Mouse (Mus musculus): ENCODE measurements around the gene Insr. TPM values are rescaled to one million over a fixed set of nuclear protein-coding genes. Genes with fewer than 3 reads are reported as not detected.

The Insr gene
- polyA plus RNA-seq, 1 experiment from 2014 or later = 13.8 TPM

DNA sequence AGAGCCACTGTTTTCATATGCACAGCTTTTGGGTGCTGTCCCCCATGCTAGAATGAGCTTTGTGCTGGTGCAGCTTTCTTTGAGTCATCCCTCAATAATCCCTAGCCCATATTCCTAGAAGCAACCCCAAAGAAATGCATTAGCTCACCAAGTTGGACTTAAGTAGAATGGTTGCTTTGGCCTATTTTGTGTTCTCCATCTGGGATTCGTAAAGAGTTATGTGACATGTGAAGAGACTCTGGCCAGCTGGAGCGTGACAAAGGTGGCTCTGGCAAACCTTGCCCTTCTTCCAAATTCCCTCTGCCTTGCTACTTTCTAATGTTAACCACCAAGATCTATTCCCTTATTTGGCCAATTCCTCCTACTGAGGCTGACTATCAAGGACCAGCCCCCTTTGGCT is 22.7 kb upstream of the Insr start:
- no peak for ATAC-seq
- in situ Hi-C loops (cut with MboI; ENCODE audit: low pct_unique_long_range_greater_than_20kb) = no loop called here
- no peak for TF ChIP-seq CTCF (IDR thresholded peaks at IDR 0.05)
- ChIA-PET POLR2A (no interaction called here), CTCF (no interaction called here)
- peaks cover 9% of the 10 kb centered on the region for H3K27me3 ChIP-seq
- DNase-seq (ENCODE audit: low read depth, low spot score) = no peak

DNA sequence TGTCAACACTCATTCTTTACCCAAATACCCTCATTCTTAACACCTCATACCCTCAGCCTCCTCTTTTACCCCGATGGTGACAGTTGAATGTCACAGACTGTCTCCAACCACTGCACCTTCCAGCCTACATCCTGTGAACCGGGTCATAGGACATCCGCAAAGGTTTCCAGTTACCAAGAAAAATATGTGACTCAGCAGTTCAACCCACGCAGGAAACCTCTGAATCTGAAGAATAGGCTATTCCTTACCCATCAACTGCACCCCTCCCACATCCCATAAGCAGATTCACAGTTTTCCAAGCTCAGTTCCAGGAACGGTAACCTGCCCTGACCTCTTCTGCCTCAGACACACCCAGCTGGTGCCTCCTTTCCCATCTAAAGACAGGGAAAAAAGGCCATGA is 19.9 kb upstream of the Insr start:
- ATAC-seq (no peak), DNase-seq (ENCODE audit: low read depth, low spot score) (no peak)
- in situ Hi-C loops (cut with MboI; ENCODE audit: low pct_unique_long_range_greater_than_20kb) = no loop called here
- ChIA-PET POLR2A (no interaction called here), CTCF (no interaction called here)
- peaks cover 19% of the 10 kb centered on the region for H3K27me3 ChIP-seq
- TF ChIP-seq CTCF (IDR thresholded peaks at IDR 0.05) = no peak

DNA sequence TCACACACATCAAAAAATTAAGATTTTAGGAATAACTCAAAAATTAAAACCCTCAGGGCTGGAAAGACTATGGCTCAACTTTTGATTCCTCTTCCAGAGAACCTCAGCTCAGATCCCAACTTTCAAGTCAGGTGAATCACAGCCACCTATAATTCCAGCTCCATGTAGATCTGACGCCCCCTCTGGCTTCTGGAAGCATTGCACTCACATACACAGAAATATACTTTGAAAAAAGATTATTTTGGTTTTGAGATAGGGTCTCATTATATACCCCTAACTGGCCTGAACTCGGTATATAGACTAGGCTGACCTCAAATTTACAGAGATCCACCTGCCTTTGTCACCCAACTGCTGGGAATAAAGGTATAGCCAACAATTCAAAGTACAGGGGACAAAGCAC is 6.4 kb upstream of the Insr start:
- TF ChIP-seq CTCF (IDR thresholded peaks at IDR 0.05) = peak; percentile 46
- in situ Hi-C loops (cut with MboI; ENCODE audit: low pct_unique_long_range_greater_than_20kb) = no loop called here
- DNase-seq (ENCODE audit: low read depth, low spot score) (no peak), ATAC-seq (no peak)
- CTCF ChIA-PET = interaction anchor here (1.3 kb wide), 1 partner anchor 106 kb away, joined by 4 read pairs; no protein-coding TSS in a partner anchor
- peaks cover 14% of the 10 kb centered on the region for H3K27me3 ChIP-seq
- POLR2A ChIA-PET = no interaction called here

DNA sequence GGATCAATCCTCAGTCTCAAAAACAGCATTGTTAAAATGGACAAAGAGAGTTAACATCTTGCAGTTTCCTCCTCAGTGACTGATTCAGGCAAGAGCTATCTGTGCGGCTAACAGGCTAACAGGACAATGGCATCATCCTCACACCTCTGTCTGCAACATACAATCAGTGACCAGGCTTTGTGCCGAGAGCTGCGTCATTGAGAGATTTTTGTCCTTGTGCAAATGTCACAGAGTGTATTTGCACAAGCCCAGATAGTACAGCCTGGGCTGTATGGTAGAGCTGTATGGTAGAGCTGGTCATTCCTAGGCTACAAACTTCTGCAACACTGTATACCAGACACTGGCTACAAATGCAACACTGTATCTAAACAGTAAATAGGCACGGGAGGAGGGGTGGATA is 5.2 kb upstream of the Insr start:
- ATAC-seq = no peak
- TF ChIP-seq CTCF (IDR thresholded peaks at IDR 0.05) = no peak
- ChIA-PET POLR2A (interaction anchor here (0.6 kb wide), 1 partner anchor 30 kb away, joined by 3 read pairs; no protein-coding TSS in a partner anchor), CTCF (interaction anchor here (1.1 to 1.3 kb wide), 2 partner anchors 16 to 105 kb away, joined by 3 to 4 read pairs; no protein-coding TSS in a partner anchor)
- peaks cover 14% of the 10 kb centered on the region for H3K27me3 ChIP-seq
- in situ Hi-C loops (cut with MboI; ENCODE audit: low pct_unique_long_range_greater_than_20kb) = loop anchor here (5.0 kb wide), 1 partner anchor 67 kb away; no protein-coding TSS in a partner anchor
- DNase-seq (ENCODE audit: low read depth, low spot score) = no peak

GRCm38 (mm10) chr8:3281296-3281695 is 1.9 kb upstream of the Insr start:
- TF ChIP-seq CTCF (IDR thresholded peaks at IDR 0.05) = no peak
- in situ Hi-C loops (cut with MboI; ENCODE audit: low pct_unique_long_range_greater_than_20kb) = loop anchor here (5.0 kb wide), 1 partner anchor 64 kb away; no protein-coding TSS in a partner anchor
- POLR2A ChIA-PET = no interaction called here
- no peak for DNase-seq (ENCODE audit: low read depth, low spot score)
- H3K27me3 ChIP-seq = peaks cover 4% of the 10 kb centered on the region
- CTCF ChIA-PET = interaction anchor here (1.0 kb wide), 1 partner anchor 70 kb away, joined by 3 read pairs; no protein-coding TSS in a partner anchor
- no peak for ATAC-seq

DNA sequence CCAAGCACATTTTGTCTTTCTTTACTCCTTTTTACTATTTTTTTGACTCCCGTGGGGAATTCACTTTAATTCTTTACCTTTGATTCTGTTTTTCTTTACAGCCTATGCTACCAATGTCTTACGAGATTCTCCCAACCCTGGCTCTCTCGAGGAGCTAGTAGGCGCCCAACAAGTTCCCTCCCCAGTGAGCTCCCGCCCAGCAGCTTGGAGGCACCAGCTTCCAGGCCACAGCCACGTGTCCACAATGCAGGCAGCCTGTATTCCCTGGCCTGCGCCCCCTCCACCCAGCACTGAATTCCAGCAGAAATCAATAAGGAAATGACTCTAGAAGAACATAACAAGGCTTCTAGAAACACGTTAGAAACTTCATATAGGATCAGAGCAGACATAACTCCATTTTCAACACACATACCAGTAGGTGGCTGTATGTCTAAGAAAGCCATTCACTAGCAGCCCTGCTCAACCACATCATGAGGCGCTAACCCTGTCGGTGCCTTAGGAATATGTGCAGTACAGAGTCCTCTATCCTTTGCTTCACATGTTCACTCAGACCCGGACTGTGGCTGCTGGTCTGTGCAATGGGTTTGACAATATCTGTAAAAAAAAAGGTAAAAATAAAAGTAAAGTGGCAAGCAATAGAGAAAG is 971 bp upstream of the Insr start:
- in situ Hi-C loops (cut with MboI; ENCODE audit: low pct_unique_long_range_greater_than_20kb) = loop anchor here (5.0 kb wide), 1 partner anchor 63 kb away; no protein-coding TSS in a partner anchor

GRCm38 (mm10) chr8:3279721-3280077 is 282 bp upstream of the Insr start:
- in situ Hi-C loops (cut with MboI; ENCODE audit: low pct_unique_long_range_greater_than_20kb) = loop anchor here (5.0 kb wide), 1 partner anchor 62 kb away; no protein-coding TSS in a partner anchor
- ATAC-seq = no peak

More for the DNA sequence above, 971 bp upstream of the Insr start:
- no peak for DNase-seq (ENCODE audit: low read depth, low spot score)
- ChIA-PET POLR2A (no interaction called here), CTCF (interaction anchor here (1.1 to 1.4 kb wide), 4 partner anchors 43 to 133 kb away, joined by 3 to 4 read pairs (median 3); no protein-coding TSS in a partner anchor)
- no peak for TF ChIP-seq CTCF (IDR thresholded peaks at IDR 0.05)
- peaks cover 4% of the 10 kb centered on the region for H3K27me3 ChIP-seq
- no peak for ATAC-seq

GRCm38 (mm10) chr8:3278181-3278820 is 1.1 kb downstream of the Insr start:
- ChIA-PET CTCF (no interaction called here), POLR2A (no interaction called here)
- in situ Hi-C loops (cut with MboI; ENCODE audit: low pct_unique_long_range_greater_than_20kb) = no loop called here
- ATAC-seq = peak; percentile 2
- TF ChIP-seq CTCF (IDR thresholded peaks at IDR 0.05) = no peak
- H3K27me3 ChIP-seq = peaks cover 4% of the 10 kb centered on the region
- DNase-seq (ENCODE audit: low read depth, low spot score) = no peak

More at GRCm38 (mm10) chr8:3279721-3280077, 282 bp upstream of the Insr start:
- ChIA-PET POLR2A (interaction anchor here (0.6 kb wide), 1 partner anchor 58 kb away, joined by 3 read pairs; no protein-coding TSS in a partner anchor), CTCF (interaction anchor here (1.1 to 1.4 kb wide), 4 partner anchors 43 to 133 kb away, joined by 3 to 4 read pairs (median 3); no protein-coding TSS in a partner anchor)
- peaks cover 4% of the 10 kb centered on the region for H3K27me3 ChIP-seq
- no peak for TF ChIP-seq CTCF (IDR thresholded peaks at IDR 0.05)
- DNase-seq (ENCODE audit: low read depth, low spot score) = no peak

GRCm38 (mm10) chr8:3277266-3277665 is 2.2 kb downstream of the Insr start:
- ATAC-seq (no peak), DNase-seq (ENCODE audit: low read depth, low spot score) (no peak)
- ChIA-PET POLR2A (no interaction called here), CTCF (no interaction called here)
- no peak for TF ChIP-seq CTCF (IDR thresholded peaks at IDR 0.05)
- H3K27me3 ChIP-seq = no peaks in the 10 kb centered on the region
- in situ Hi-C loops (cut with MboI; ENCODE audit: low pct_unique_long_range_greater_than_20kb) = no loop called here

- TF ChIP-seq CTCF (IDR thresholded peaks at IDR 0.05) = no peak
- ChIA-PET CTCF (interaction anchor here (1.0 kb wide), 1 partner anchor 19 kb away, joined by 3 read pairs; no protein-coding TSS in a partner anchor), POLR2A (no interaction called here)
- no peak for DNase-seq (ENCODE audit: low read depth, low spot score)
- H3K27me3 ChIP-seq = no peaks in the 10 kb centered on the region
- no peak for ATAC-seq
- in situ Hi-C loops (cut with MboI; ENCODE audit: low pct_unique_long_range_greater_than_20kb) = no loop called here
Measured at GRCm38 (mm10) chr8:3276009-3276408, 3.4 kb downstream of the Insr start.

DNA sequence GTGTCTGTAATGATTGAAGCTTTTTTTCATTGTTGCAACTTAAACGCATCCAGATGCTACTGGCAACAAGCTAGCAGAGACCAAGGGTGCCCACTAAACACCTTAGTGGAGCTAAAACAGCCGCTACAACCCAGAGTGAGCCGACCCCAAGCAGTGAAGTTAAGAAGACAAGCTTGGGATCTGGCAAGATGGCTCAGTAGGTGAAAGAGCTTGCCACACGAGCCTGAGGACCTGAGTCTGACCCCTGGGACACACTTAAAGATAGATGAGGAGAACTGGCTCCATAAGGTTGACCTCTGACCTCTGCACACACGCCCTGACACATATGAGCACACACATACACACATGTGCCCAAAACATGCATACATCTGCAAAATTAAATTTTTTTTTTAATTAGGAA is 4.2 kb downstream of the Insr start:
- ChIA-PET POLR2A (no interaction called here), CTCF (no interaction called here)
- in situ Hi-C loops (cut with MboI; ENCODE audit: low pct_unique_long_range_greater_than_20kb) = no loop called here
- TF ChIP-seq CTCF (IDR thresholded peaks at IDR 0.05) = no peak
- DNase-seq (ENCODE audit: low read depth, low spot score) (no peak), ATAC-seq (no peak)
- H3K27me3 ChIP-seq = no peaks in the 10 kb centered on the region

Measured in Patski (cell line).